Mouse (Mus musculus) ES-E14 (cell line): ENCODE results near the gene Sfxn1. TPM values are rescaled to one million over a fixed set of nuclear protein-coding genes. Genes with fewer than 3 reads are reported as not detected.
A peak's percentile ranks its signal among the peaks of the same experiment; 100 is the strongest.

Experiments used
- DNase-seq: peaks from one replicate; pipeline ENCODE4 v3.0.0-alpha.2; 2013; ENCODE audit warnings: low read depth, low spot score
- H3K27ac ChIP-seq: 2 replicates; pipeline ENCODE4 v1.5.1; 2012; ENCODE audit warnings: low read depth, mild to moderate bottlenecking, low read length, moderate library complexity, mixed read lengths; ENCODE audit not compliant: poor library complexity, insufficient read depth, severe bottlenecking
- H3K36me3 ChIP-seq: 2 replicates; pipeline ENCODE4 v1.6.1; 2012; ENCODE audit warnings: mild to moderate bottlenecking, low read length, moderate library complexity, mixed read lengths; ENCODE audit not compliant: control insufficient read depth, poor library complexity, insufficient read depth, severe bottlenecking
- H3K4me1 ChIP-seq, 2 experiments: fragments of 150-350 bp in 1 of 2; sonication (generic) in 1 of 2; 2 replicates each; pipeline ENCODE4 v1.6.1; 2012; ENCODE audit warnings: low read length in 2 of 2, mild to moderate bottlenecking in 1 of 2, mixed read lengths in 1 of 2; ENCODE audit not compliant: control insufficient read depth in 2 of 2, insufficient read depth in 2 of 2, poor library complexity in 1 of 2
- H3K4me3 ChIP-seq, 2 experiments: fragments of 150-350 bp in 1 of 2; sonication (generic) in 1 of 2; 2 replicates each; pipeline ENCODE4 v1.5.1; 2012; ENCODE audit warnings: low read length in 2 of 2, low read depth in 1 of 2, mild to moderate bottlenecking in 1 of 2, mixed read lengths in 1 of 2; ENCODE audit not compliant: insufficient read depth in 1 of 2, poor library complexity in 1 of 2, severe bottlenecking in 1 of 2
- H3K9ac ChIP-seq: 2 replicates; pipeline ENCODE4 v1.6.1; 2012; ENCODE audit warnings: low read depth, mild to moderate bottlenecking, low read length, mixed read lengths; ENCODE audit not compliant: poor library complexity, insufficient read depth, severe bottlenecking
- H3K9me3 ChIP-seq: fragments of 150-350 bp; sonication (generic); 2 replicates; pipeline ENCODE4 v1.6.1; 2012; ENCODE audit warnings: low read depth, mild to moderate bottlenecking, low read length; ENCODE audit not compliant: control insufficient read depth, insufficient read depth
- CHD2 ChIP-seq: IDR thresholded peaks from 2 replicates; pipeline ENCODE4 v1.6.1; 2014; ENCODE audit warnings: mild to moderate bottlenecking, low read depth, low read length, inconsistent platforms
- HCFC1 ChIP-seq: IDR thresholded peaks from 2 replicates; pipeline ENCODE4 v1.6.1; 2012; ENCODE audit warnings: low read length, inconsistent platforms, borderline replicate concordance; ENCODE audit not compliant: insufficient read depth
- MAFK ChIP-seq: IDR thresholded peaks from 2 replicates; pipeline ENCODE4 v1.6.1; 2014; ENCODE audit warnings: mild to moderate bottlenecking, low read depth, low read length, inconsistent platforms; ENCODE audit not compliant: insufficient read depth
- ZC3H11A ChIP-seq: IDR thresholded peaks from 2 replicates; pipeline ENCODE4 v1.6.1; 2012; ENCODE audit warnings: low read depth, mild to moderate bottlenecking, inconsistent platforms, low read length, borderline replicate concordance
- ZNF384 ChIP-seq: IDR thresholded peaks from 2 replicates; pipeline ENCODE4 v1.6.1; 2012; ENCODE audit warnings: low read depth, low read length, inconsistent platforms
- in situ Hi-C, 2 experiments: fragments of 600-800 bp; cut with MboI; formaldehyde crosslinking; loops; one replicate each; pipeline ENCODE4 v1.15.1; 2025; ENCODE audit warnings: low sequenced_read_pairs in 2 of 2, inconsistent platforms in 1 of 2; ENCODE audit not compliant: unreplicated experiment in 2 of 2
- total RNA-seq: library from RNA; depleted of rRNA; stranded (reverse); fragments of 300-350 nt; gene quantifications from 2 replicates; pipeline ENCODE4 v1.2.3, GENCODE M21; 2012

The Sfxn1 gene
- total RNA-seq, 1 experiment = 36.1 TPM

DNA sequence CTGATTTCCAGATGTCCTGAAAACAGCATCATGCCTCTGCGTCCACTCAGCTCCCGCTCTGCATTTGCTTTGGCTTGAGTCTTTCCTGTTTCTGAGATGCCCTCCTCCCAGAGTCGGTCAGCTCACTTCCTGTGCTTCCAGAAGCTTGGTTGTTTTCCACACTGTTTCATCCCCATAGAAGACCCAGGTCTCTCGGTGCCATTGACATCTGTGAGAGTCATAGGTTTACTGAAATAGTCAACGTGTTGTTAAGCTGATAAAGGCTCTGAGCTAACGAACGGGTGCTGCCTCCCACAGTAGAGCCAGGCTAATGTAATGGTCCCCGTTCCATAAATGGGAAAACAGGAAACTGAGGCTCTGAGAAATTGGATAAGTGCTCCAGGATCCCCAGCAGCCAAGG, 24.1 kb downstream of the Sfxn1 start:
- H3K27ac ChIP-seq = no peak overlapping the region
- peaks cover 53% of the 10 kb centered on the region for H3K36me3 ChIP-seq
- H3K4me1 ChIP-seq = no peaks in the 10 kb centered on the region
- H3K4me3 ChIP-seq = no peak overlapping the region
- H3K9ac ChIP-seq = no peak overlapping the region
- TF ChIP-seq ZC3H11A (no peak), MAFK (no peak), ZNF384 (no peak), HCFC1 (no peak), CHD2 (no peak)
- DNase-seq = no peak
- in situ Hi-C loops = no loop called here
- no peaks in the 10 kb centered on the region for H3K9me3 ChIP-seq

DNA sequence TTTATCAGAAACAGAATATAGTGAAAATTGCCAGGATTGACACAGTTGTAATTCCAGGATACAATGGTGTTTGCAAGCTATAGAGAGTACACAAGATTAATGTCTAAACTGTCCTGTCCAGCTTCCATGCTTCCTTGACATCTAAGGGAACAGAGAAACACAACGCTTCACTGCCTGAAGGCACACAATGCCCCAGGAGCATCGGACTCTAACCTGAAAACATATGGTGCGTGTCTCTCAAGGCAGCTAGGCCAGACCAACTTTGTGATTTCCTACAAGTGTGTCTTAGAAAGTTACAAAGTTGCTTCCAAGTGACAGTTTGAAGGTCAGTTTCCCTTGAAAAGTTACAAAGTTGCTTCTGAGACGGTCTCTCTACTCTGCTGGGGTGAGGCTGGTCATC, 25.6 kb downstream of the Sfxn1 start:
- in situ Hi-C loops = no loop called here
- TF ChIP-seq ZC3H11A = no peak
- TF ChIP-seq HCFC1 = no peak
- TF ChIP-seq CHD2 = no peak
- TF ChIP-seq ZNF384 = no peak
- no peak for TF ChIP-seq MAFK
- Histone ChIP-seq H3K27ac (no peak overlapping the region), H3K9ac (no peak overlapping the region), H3K4me3 (no peak overlapping the region), H3K9me3 (no peaks in the 10 kb centered on the region), H3K36me3 (peaks cover 42% of the 10 kb centered on the region), H3K4me1 (no peaks in the 10 kb centered on the region)
- no peak for DNase-seq

DNA sequence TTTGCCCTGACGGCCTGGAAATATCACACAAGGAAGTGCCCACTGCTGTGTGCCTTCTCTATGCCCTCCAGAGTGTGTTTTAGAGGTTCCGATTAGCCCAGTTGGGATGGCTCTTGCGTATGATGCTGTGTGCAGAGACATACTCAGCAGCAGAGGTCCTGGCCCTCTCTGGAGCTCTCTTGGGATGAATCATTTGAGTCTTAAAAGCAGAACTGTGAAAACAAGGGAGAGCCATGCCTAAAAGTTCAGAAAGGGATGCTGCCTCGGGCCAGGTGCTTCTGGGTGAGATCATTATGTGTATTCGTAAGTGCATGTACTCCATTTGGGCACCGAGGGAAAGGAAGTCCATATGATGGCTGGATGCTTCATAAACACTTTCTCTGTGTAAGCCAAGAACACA, 26.1 kb downstream of the Sfxn1 start:
- H3K36me3 ChIP-seq = peaks cover 40% of the 10 kb centered on the region
- H3K9ac ChIP-seq = no peak overlapping the region
- no peak overlapping the region for H3K27ac ChIP-seq
- no peak overlapping the region for H3K4me3 ChIP-seq
- H3K9me3 ChIP-seq = no peaks in the 10 kb centered on the region
- no peaks in the 10 kb centered on the region for H3K4me1 ChIP-seq
- no peak for DNase-seq
- in situ Hi-C loops = no loop called here
- TF ChIP-seq MAFK (no peak), CHD2 (no peak), ZC3H11A (no peak), HCFC1 (no peak), ZNF384 (no peak)

DNA sequence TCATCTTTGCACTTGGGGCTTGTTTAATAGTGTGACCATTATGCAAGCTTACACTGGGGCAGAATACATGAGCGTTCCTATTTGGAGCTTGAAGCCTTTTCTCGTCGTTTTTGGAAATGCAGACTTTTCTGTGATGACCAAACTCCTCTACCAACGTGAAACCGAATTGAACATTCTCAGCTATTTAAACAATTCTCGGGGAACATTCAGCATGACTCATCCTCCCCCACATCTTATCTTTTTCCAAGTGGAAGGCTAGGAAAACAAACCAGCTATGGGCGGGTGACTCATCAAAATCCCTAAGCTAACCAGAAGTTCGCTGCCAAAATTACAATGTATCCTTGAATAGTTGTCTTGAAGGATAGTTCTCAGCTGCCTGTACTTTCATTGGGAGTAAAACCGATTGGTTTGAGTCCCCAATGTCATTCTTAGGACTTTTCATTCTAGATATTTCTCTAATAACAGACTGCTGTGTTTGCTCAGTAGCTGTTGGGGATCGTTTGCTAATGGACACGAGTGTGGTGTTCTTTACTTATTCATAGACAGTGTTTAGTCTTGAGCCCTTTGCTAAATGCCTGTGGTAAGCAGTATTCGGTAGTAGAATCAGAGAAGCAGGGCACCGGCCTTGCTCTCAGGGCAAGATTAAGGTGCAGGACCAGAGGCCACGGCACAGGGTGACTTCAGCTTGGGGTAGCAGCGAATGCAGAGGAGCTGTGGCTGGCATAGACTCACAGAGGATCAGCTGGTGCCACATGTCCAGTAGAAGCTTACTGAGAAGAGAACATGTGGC, 29.6 kb downstream of the Sfxn1 start:
- in situ Hi-C loops = no loop called here
- Histone ChIP-seq H3K4me3 (no peak overlapping the region), H3K9ac (no peak overlapping the region), H3K27ac (0 out of 2 replicates have a peak overlapping the region, but pooled peaks have one; percentile 38), H3K36me3 (peaks cover 33% of the 10 kb centered on the region), H3K4me1 (no peaks in the 10 kb centered on the region), H3K9me3 (no peaks in the 10 kb centered on the region)
- no peak for DNase-seq
- no peak for TF ChIP-seq HCFC1
- no peak for TF ChIP-seq ZNF384
- TF ChIP-seq ZC3H11A = no peak
- TF ChIP-seq CHD2 = no peak
- no peak for TF ChIP-seq MAFK

DNA sequence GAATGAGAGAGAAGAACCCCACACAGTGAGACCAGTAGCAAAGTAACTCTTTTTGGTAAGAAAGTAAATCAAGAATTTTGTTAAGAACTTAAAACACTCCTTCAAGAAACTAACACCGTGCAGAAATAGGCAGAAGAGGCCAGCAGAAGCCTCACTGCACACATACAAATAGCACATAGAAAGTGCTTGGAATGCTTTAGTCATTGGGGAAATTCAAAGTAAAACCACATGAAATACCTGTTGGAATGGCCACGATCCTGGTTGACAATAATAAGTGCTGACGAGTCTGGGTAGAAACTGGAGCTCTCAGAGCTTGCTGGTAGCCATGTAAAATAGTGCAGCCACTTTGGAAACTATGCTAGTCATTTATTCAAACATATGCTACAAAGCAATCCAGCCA, 30.4 kb downstream of the Sfxn1 start:
- no peaks in the 10 kb centered on the region for H3K9me3 ChIP-seq
- in situ Hi-C loops = no loop called here
- no peak for TF ChIP-seq CHD2
- TF ChIP-seq ZC3H11A = no peak
- TF ChIP-seq HCFC1 = no peak
- no peak for TF ChIP-seq MAFK
- no peak for TF ChIP-seq ZNF384

More for the DNA sequence above, 30.4 kb downstream of the Sfxn1 start:
- DNase-seq = no peak
- no peak overlapping the region for H3K4me3 ChIP-seq
- H3K27ac ChIP-seq = no peak overlapping the region
- H3K4me1 ChIP-seq = no peaks in the 10 kb centered on the region
- H3K36me3 ChIP-seq = peaks cover 33% of the 10 kb centered on the region
- no peak overlapping the region for H3K9ac ChIP-seq
